Mouse (Mus musculus) CH12.LX (cell line): ENCODE measurements around the gene Larp4b. TPM values are rescaled to one million over a fixed set of nuclear protein-coding genes. Genes with fewer than 3 reads are reported as not detected.

Source experiments
- DNase-seq: peaks from one replicate; pipeline ENCODE4 v3.0.0-alpha.2; 2013; ENCODE audit errors: extremely low read depth
- H3K27ac ChIP-seq: 2 replicates; pipeline ENCODE4 v1.5.1; 2012; ENCODE audit warnings: low read depth, mild to moderate bottlenecking, control low read depth, moderate library complexity; ENCODE audit not compliant: insufficient read depth
- H3K27me3 ChIP-seq: replicated peaks from 2 replicates; pipeline ENCODE3; 2012; ENCODE audit warnings: inconsistent platforms
- H3K36me3 ChIP-seq, 2 experiments: replicated peaks in 1 of 2; 2 replicates each; pipeline versions ENCODE3 to v1.6.1; 2012; ENCODE audit warnings: inconsistent platforms in 1 of 2, low read length in 1 of 2, mild to moderate bottlenecking in 1 of 2, mixed read lengths in 1 of 2, moderate library complexity in 1 of 2; ENCODE audit not compliant: control insufficient read depth in 1 of 2, insufficient read depth in 1 of 2
- H3K4me1 ChIP-seq, 2 experiments: 2 replicates each; pipeline ENCODE4 v1.6.1; 2012; ENCODE audit warnings: inconsistent platforms in 1 of 2, moderate library complexity in 1 of 2; ENCODE audit not compliant: insufficient read depth in 2 of 2, control insufficient read depth in 1 of 2
- H3K4me2 ChIP-seq: 2 replicates; pipeline ENCODE4 v1.6.1; 2012; ENCODE audit warnings: low read depth, mild to moderate bottlenecking, control low read depth; ENCODE audit not compliant: poor library complexity, insufficient read depth, severe bottlenecking
- H3K4me3 ChIP-seq, 3 experiments: fragments of 150-350 bp in 1 of 3; sonication (generic) in 1 of 3; replicated peaks in 1 of 3; 2 replicates each; pipeline versions ENCODE3 to v1.5.1; 2011 to 2012; ENCODE audit warnings: low read depth in 2 of 3, low read length in 2 of 3, mild to moderate bottlenecking in 2 of 3, moderate library complexity in 2 of 3, control low read depth in 1 of 3, improper control_type of control experiment in 1 of 3, inconsistent platforms in 1 of 3, mixed read lengths in 1 of 3; ENCODE audit not compliant: poor library complexity in 1 of 3
- H3K79me2 ChIP-seq: replicated peaks from 2 replicates; pipeline ENCODE4 v1.6.1; 2012; ENCODE audit warnings: mild to moderate bottlenecking, moderate library complexity; ENCODE audit not compliant: control insufficient read depth, poor library complexity, insufficient read depth, severe bottlenecking; ENCODE audit errors: extremely low read depth
- H3K9ac ChIP-seq: 2 replicates; pipeline ENCODE4 v1.6.1; 2012; ENCODE audit warnings: low read depth, mild to moderate bottlenecking, control low read depth, moderate library complexity; ENCODE audit not compliant: insufficient read depth
- H3K9me3 ChIP-seq: replicated peaks from 2 replicates; pipeline ENCODE3; 2012; ENCODE audit warnings: low read length, inconsistent platforms, mixed read lengths
- BHLHE40 ChIP-seq: IDR thresholded peaks from 2 replicates; pipeline ENCODE4 v1.6.1; 2011; ENCODE audit warnings: mild to moderate bottlenecking, low read depth, low read length, improper control_type of control experiment
- CHD1 ChIP-seq: IDR thresholded peaks from 2 replicates; pipeline ENCODE4 v1.6.1; 2012; ENCODE audit warnings: low read depth, low read length, improper control_type of control experiment, inconsistent platforms
- CHD2 ChIP-seq: IDR thresholded peaks from 2 replicates; pipeline ENCODE4 v1.6.1; 2011; ENCODE audit warnings: low read length, improper control_type of control experiment
- CTCF ChIP-seq, 2 experiments: IDR thresholded peaks in 1 of 2; conservative IDR thresholded peaks in 1 of 2; 2 replicates each; pipeline ENCODE4 v1.5.1; 2011 to 2012; ENCODE audit warnings: low read depth in 2 of 2, low read length in 2 of 2, improper control_type of control experiment in 1 of 2, inconsistent platforms in 1 of 2, mild to moderate bottlenecking in 1 of 2, moderate library complexity in 1 of 2
- E2F4 ChIP-seq: IDR thresholded peaks from 2 replicates; pipeline ENCODE4 v1.6.1; 2011; ENCODE audit warnings: low read depth, low read length, improper control_type of control experiment; ENCODE audit not compliant: insufficient replicate concordance
- ELF1 ChIP-seq: IDR thresholded peaks from 2 replicates; pipeline ENCODE4 v1.6.1; 2014; ENCODE audit warnings: low read depth, mild to moderate bottlenecking, inconsistent platforms, low read length, improper control_type of control experiment
- EP300 ChIP-seq: IDR thresholded peaks from 2 replicates; pipeline ENCODE4 v1.6.1; 2011; ENCODE audit warnings: low read length, improper control_type of control experiment
- ETS1 ChIP-seq: conservative IDR thresholded peaks from 2 replicates; pipeline ENCODE4 v1.6.1; 2012; ENCODE audit warnings: low read depth, mild to moderate bottlenecking, inconsistent platforms, low read length, improper control_type of control experiment, moderate library complexity
- HCFC1 ChIP-seq: IDR thresholded peaks from 2 replicates; pipeline ENCODE4 v1.6.1; 2012; ENCODE audit warnings: low read depth, mild to moderate bottlenecking, inconsistent platforms, low read length, improper control_type of control experiment
- IRF4 ChIP-seq: IDR thresholded peaks from 2 replicates; pipeline ENCODE4 v1.6.1; 2014; ENCODE audit warnings: low read depth, mild to moderate bottlenecking, inconsistent platforms, low read length, improper control_type of control experiment
- JUN ChIP-seq: IDR thresholded peaks from 2 replicates; pipeline ENCODE4 v1.6.1; 2011; ENCODE audit warnings: low read depth, mild to moderate bottlenecking, low read length, improper control_type of control experiment, moderate library complexity; ENCODE audit not compliant: insufficient read depth
- JUND ChIP-seq: conservative IDR thresholded peaks from 2 replicates; pipeline ENCODE4 v1.6.1; 2011; ENCODE audit warnings: low read depth, low read length, improper control_type of control experiment
- KAT2A ChIP-seq: IDR thresholded peaks from 2 replicates; pipeline ENCODE4 v1.6.1; 2012; ENCODE audit warnings: low read length, improper control_type of control experiment, inconsistent platforms; ENCODE audit not compliant: insufficient replicate concordance
- MAFK ChIP-seq: IDR thresholded peaks from 2 replicates; pipeline ENCODE4 v1.6.1; 2011; ENCODE audit warnings: low read length, improper control_type of control experiment; ENCODE audit not compliant: insufficient replicate concordance
- MAX ChIP-seq: IDR thresholded peaks from 2 replicates; pipeline ENCODE4 v1.6.1; 2011; ENCODE audit warnings: low read length, improper control_type of control experiment
- MAZ ChIP-seq: IDR thresholded peaks from 2 replicates; pipeline ENCODE4 v1.6.1; 2012; ENCODE audit warnings: low read depth, mild to moderate bottlenecking, inconsistent platforms, low read length, improper control_type of control experiment, moderate library complexity
- MEF2A ChIP-seq: IDR thresholded peaks from 2 replicates; pipeline ENCODE4 v1.6.1; 2014; ENCODE audit warnings: low read depth, mild to moderate bottlenecking, inconsistent platforms, low read length, improper control_type of control experiment, borderline replicate concordance
- MXI1 ChIP-seq: IDR thresholded peaks from 2 replicates; pipeline ENCODE4 v1.6.1; 2011; ENCODE audit warnings: mild to moderate bottlenecking, low read depth, low read length, improper control_type of control experiment
- MYC ChIP-seq: IDR thresholded peaks from 2 replicates; pipeline ENCODE4 v1.6.1; 2011; ENCODE audit warnings: low read depth, mild to moderate bottlenecking, improper control_type of control experiment, low read length
- NELFE ChIP-seq: IDR thresholded peaks from 2 replicates; pipeline ENCODE4 v1.6.1; 2011; ENCODE audit warnings: low read depth, low read length, improper control_type of control experiment
- NRF1 ChIP-seq: IDR thresholded peaks from 2 replicates; pipeline ENCODE4 v1.6.1; 2014; ENCODE audit warnings: low read depth, mild to moderate bottlenecking, inconsistent platforms, low read length, improper control_type of control experiment, moderate library complexity
- PAX5 ChIP-seq: IDR thresholded peaks from 2 replicates; pipeline ENCODE4 v1.6.1; 2012; ENCODE audit warnings: low read length, inconsistent platforms, mixed read lengths
- POLR2A ChIP-seq: IDR thresholded peaks from 2 replicates; pipeline ENCODE4 v1.6.1; 2011; ENCODE audit warnings: low read depth, mild to moderate bottlenecking, improper control_type of control experiment, low read length
- RCOR1 ChIP-seq: conservative IDR thresholded peaks from 2 replicates; pipeline ENCODE4 v1.6.1; 2012; ENCODE audit warnings: low read depth, mild to moderate bottlenecking, inconsistent platforms, low read length, improper control_type of control experiment
- SIN3A ChIP-seq: IDR thresholded peaks from 2 replicates; pipeline ENCODE4 v1.6.1; 2012; ENCODE audit warnings: low read length, improper control_type of control experiment, inconsistent platforms
- SMC3 ChIP-seq: IDR thresholded peaks from 2 replicates; pipeline ENCODE4 v1.6.1; 2011; ENCODE audit warnings: low read depth, low read length, improper control_type of control experiment
- TCF12 ChIP-seq: IDR thresholded peaks from 2 replicates; pipeline ENCODE4 v1.6.1; 2014; ENCODE audit warnings: low read depth, mild to moderate bottlenecking, inconsistent platforms, low read length, improper control_type of control experiment
- UBTF ChIP-seq: IDR thresholded peaks from 2 replicates; pipeline ENCODE4 v1.6.1; 2012; ENCODE audit warnings: low read depth, mild to moderate bottlenecking, inconsistent platforms, low read length, improper control_type of control experiment, moderate library complexity
- USF1 ChIP-seq: IDR thresholded peaks from 2 replicates; pipeline ENCODE4 v1.6.1; 2014; ENCODE audit warnings: low read depth, mild to moderate bottlenecking, inconsistent platforms, low read length, improper control_type of control experiment
- ZKSCAN1 ChIP-seq: IDR thresholded peaks from 2 replicates; pipeline ENCODE4 v1.6.1; 2012; ENCODE audit warnings: low read depth, inconsistent platforms, low read length, improper control_type of control experiment, borderline replicate concordance
- ZMIZ1 ChIP-seq: IDR thresholded peaks from 2 replicates; pipeline ENCODE4 v1.6.1; 2012; ENCODE audit warnings: low read depth, mild to moderate bottlenecking, inconsistent platforms, low read length, improper control_type of control experiment
- ZNF384 ChIP-seq: IDR thresholded peaks from 2 replicates; pipeline ENCODE4 v1.6.1; 2012; ENCODE audit warnings: low read depth, low read length, improper control_type of control experiment, inconsistent platforms
- dilution Hi-C: fragments of 300-500 bp; cut with MboI; formaldehyde crosslinking; loops from 2 replicates; pipeline ENCODE4 v1.14.3; 2020; ENCODE audit warnings: low sequenced_read_pairs; ENCODE audit not compliant: extremely low pct_unique_long_range_greater_than_20kb, extremely low pct_ligation_motif_present
- in situ Hi-C: fragments of 300-500 bp; cut with MboI; formaldehyde crosslinking; loops from 3 replicates; pipeline ENCODE4 v1.14.3; 2019; ENCODE audit warnings: low sequenced_read_pairs, low pct_ligation_motif_present, low pct_unique_long_range_greater_than_20kb, mixed read lengths
- polyA plus RNA-seq: library from polyadenylated mRNA; unstranded; fragments of >175 nt; gene quantifications from 2 replicates; pipeline ENCODE4 v1.2.1, GENCODE M21; 2012; ENCODE audit warnings: low read depth; ENCODE audit not compliant: insufficient read length
- total RNA-seq, 2 experiments: library from RNA; depleted of rRNA; stranded (reverse); fragments of 300-350 nt in 1 of 2; fragments of >200 nt in 1 of 2; gene quantifications; 2 replicates each; pipeline ENCODE4 v1.2.3; 2012 to 2014

The Larp4b gene
- total and polyA plus RNA-seq, 3 experiments = 57.9 to 63.3 (median 58.3) TPM

- Histone ChIP-seq H3K9ac (no peak overlapping the region), H3K79me2 (no peaks in the 10 kb centered on the region), H3K4me2 (no peak overlapping the region), H3K4me3 (peak overlapping the region in 1 of 3 experiments; percentile 7), H3K4me1 (peaks cover 13 to 35% of the 10 kb centered on the region in 2 experiments), H3K27ac (no peak overlapping the region), H3K9me3 (no peaks in the 10 kb centered on the region), H3K36me3 (peaks cover 2 to 9% of the 10 kb centered on the region in 2 experiments), H3K27me3 (no peaks in the 10 kb centered on the region)
- in situ Hi-C loops = loop anchor here (5.0 to 10.0 kb wide), 2 partner anchors 286 to 454 kb away; no protein-coding TSS in a partner anchor
- TF ChIP-seq TCF12 (0 out of 2 replicates have a peak, but pooled peaks have one; percentile 14), MAX (peak; percentile 34; the same call in 1 of the 2 replicates), BHLHE40 (peak; percentile 72), ZNF384 (no peak)
- peak; percentile 49 for DNase-seq
- dilution Hi-C loops = no loop called here
These were observed 87.4 kb downstream of the Larp4b start for GRCm38 (mm10) chr13:9181106-9181505.

- peak; percentile 85 for DNase-seq
- H3K9ac ChIP-seq = no peak overlapping the region
- TF ChIP-seq NELFE (peak; percentile 38; the same call in 1 of the 2 replicates), HCFC1 (no peak), NRF1 (0 out of 2 replicates have a peak, but pooled peaks have one; percentile 31), MAFK (peak; percentile 22; the same call in 1 of the 2 replicates), CHD2 (no peak), SMC3 (peak; percentile 89), MYC (no peak), CTCF (conservative IDR thresholded peaks at IDR 0.05 in 1 of 2, IDR thresholded peaks at IDR 0.05 in 1 of 2; ENCODE audit: low read depth in 2 of 2, low read length in 2 of 2) (peak; percentile 47 to 94; a peak in 3 of 4 replicates), KAT2A (no peak), SIN3A (no peak), ETS1 (no peak), JUND (no peak), TCF12 (0 out of 2 replicates have a peak, but pooled peaks have one; percentile 33), MEF2A (no peak), JUN (no peak), POLR2A (no peak), USF1 (no peak), MAX (no peak), UBTF (no peak), MAZ (no peak), PAX5 (no peak), ZMIZ1 (no peak), E2F4 (peak; percentile 58; the same call in 1 of the 2 replicates), EP300 (no peak), RCOR1 (no peak), ZKSCAN1 (no peak), MXI1 (no peak), CHD1 (no peak), IRF4 (0 out of 2 replicates have a peak, but pooled peaks have one; percentile 39), ELF1 (no peak)
These were observed 88.1 kb downstream of the Larp4b start for GRCm38 (mm10) chr13:9181666-9182264.

More at GRCm38 (mm10) chr13:9181666-9182264, 88.1 kb downstream of the Larp4b start:
- Histone ChIP-seq H3K4me1 (peaks cover 13 to 35% of the 10 kb centered on the region in 2 experiments), H3K4me3 (no peak overlapping the region), H3K27ac (no peak overlapping the region), H3K27me3 (no peaks in the 10 kb centered on the region), H3K36me3 (peaks cover 0 to 2% of the 10 kb centered on the region in 2 experiments), H3K79me2 (no peaks in the 10 kb centered on the region), H3K9me3 (no peaks in the 10 kb centered on the region), H3K4me2 (no peak overlapping the region)
- in situ Hi-C loops = loop anchor here (5.0 to 10.0 kb wide), 2 partner anchors 286 to 453 kb away; no protein-coding TSS in a partner anchor
- dilution Hi-C loops = no loop called here
